In the genomic region with DNA sequence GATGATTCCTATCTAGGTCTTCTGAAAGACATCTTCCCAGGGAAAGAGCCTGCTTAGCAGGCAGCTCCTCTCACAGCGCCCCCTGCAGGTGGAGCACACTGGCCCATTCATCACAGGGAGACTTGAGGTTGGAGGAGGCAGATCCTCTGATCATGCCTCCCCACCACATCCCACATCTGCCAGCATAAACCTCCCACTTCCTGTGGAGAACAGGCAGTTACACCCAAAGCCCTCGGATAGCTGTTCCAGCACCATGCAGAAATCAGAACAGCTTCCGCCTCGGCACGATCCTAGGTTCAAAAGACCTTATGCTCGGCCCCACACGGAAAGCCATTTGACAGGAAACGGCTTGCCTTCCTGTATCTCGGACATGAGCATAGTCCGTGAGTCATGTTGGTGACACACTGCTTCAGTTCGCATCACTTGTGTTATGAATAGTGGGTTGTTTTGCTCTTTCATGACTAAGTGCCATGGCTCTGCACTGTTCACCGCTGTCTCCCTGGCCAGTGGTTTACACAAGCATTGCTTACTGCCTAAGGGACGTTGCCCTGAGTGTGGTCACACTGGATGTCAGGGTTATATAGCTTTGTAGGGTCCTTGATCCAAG, we compare ENCODE assay signal across 9 mouse cellular contexts.
DNase-seq lines count a peak whose midpoint lies in the region; ATAC-seq and TF ChIP-seq lines count a peak whose summit lies in the region.
"Had no signal": no experiment of that assay in that cellular context is flagged by ENCODE, and none has a peak within 500 bp of the region (broad histone marks: within the 10 kb centered on the region; RNA-seq: fewer than 3 reads in every experiment).

No protein-coding gene starts in this region.

- no peak for ATAC-seq in erythroid progenitor cell, adult 5-6 weeks (replicated peaks; ENCODE audit: low FRiP score, poor library complexity, severe bottlenecking)
- no peak for ATAC-seq in midbrain, embryonic 16.5 days

- DNase-seq in gastrocnemius, adult 2 months = no peak
- DNase-seq in gastrocnemius, postnatal 4 days (ENCODE audit: low spot score in 2 of 2) = no peak
- DNase-seq in testis, postnatal 14 days (ENCODE audit: low spot score) = no peak
- DNase-seq in heart, postnatal 4 days = peak; percentile 42
- peak; percentile 5 to 6 for DNase-seq in thymus, postnatal 36 days

- no peaks in the 10 kb centered on the region for H3K27me3 ChIP-seq in testis, adult 2 months (ENCODE audit: control insufficient read depth, insufficient read depth, low read length)
- H3K27me3 ChIP-seq in midbrain, embryonic 16.5 days (ENCODE audit: control insufficient read depth, insufficient read depth, low read depth, low read length) = no peaks in the 10 kb centered on the region

- 89% methylated on average over 13 of the region's 13 CpGs for WGBS in midbrain, embryonic 16.5 days

- no peak overlapping the region for H3K4me3 ChIP-seq in gastrocnemius, adult 2 months
- no peak overlapping the region for H3K4me3 ChIP-seq in testis, adult 2 months (ENCODE audit: control insufficient read depth, low read depth, low read length)
- H3K4me3 ChIP-seq in midbrain, embryonic 16.5 days (ENCODE audit: low read depth, low read length) = no peak overlapping the region

- no peaks in the 10 kb centered on the region for H3K36me3 ChIP-seq in testis, adult 2 months (ENCODE audit: control insufficient read depth, insufficient read depth, low read length)
- peaks cover 3% of the 10 kb centered on the region; the same call in 1 of the 2 replicates for H3K36me3 ChIP-seq in midbrain, embryonic 16.5 days (ENCODE audit: control insufficient read depth, insufficient read depth, low read length)
- H3K36me3 ChIP-seq: G1E had no signal

- no peaks in the 10 kb centered on the region for H3K4me1 ChIP-seq in testis, adult 2 months (ENCODE audit: control insufficient read depth, insufficient read depth, low read length)
- peaks cover 3% of the 10 kb centered on the region for H3K4me1 ChIP-seq in midbrain, embryonic 16.5 days (ENCODE audit: control insufficient read depth, insufficient read depth, low read length)

- no peak overlapping the region for H3K9ac ChIP-seq in midbrain, embryonic 16.5 days (ENCODE audit: low read depth, low read length)

- no peaks in the 10 kb centered on the region for H3K9me3 ChIP-seq in midbrain, embryonic 16.5 days (replicated peaks; ENCODE audit: control insufficient read depth, low read length, poor library complexity, severe bottlenecking)

- TF ChIP-seq POLR2A in testis, adult 2 months (IDR thresholded peaks at IDR 0.05; ENCODE audit: control insufficient read depth, low read depth, low read length) = no peak

- H3K27ac ChIP-seq in gastrocnemius, adult 2 months = no peak overlapping the region
- no peak overlapping the region for H3K27ac ChIP-seq in testis, adult 2 months (ENCODE audit: control insufficient read depth, insufficient read depth, low read depth, low read length)
- no peak overlapping the region for H3K27ac ChIP-seq in midbrain, embryonic 16.5 days (ENCODE audit: low read length)

- no peak overlapping the region for H3K4me2 ChIP-seq in midbrain, embryonic 16.5 days (ENCODE audit: low read length)

- TF ChIP-seq CTCF in gastrocnemius, adult 2 months (IDR thresholded peaks at IDR 0.05) = peak; percentile 43
- TF ChIP-seq CTCF in testis, adult 2 months (IDR thresholded peaks at IDR 0.05; ENCODE audit: control insufficient read depth, insufficient read depth, insufficient replicate concordance, low read depth, low read length) = peak; percentile 55; the same call in 1 of the 2 replicates

- intact Hi-C loops in gastrocnemius, adult 2 months (cut with DNase I) = no loop called here

Comparison
In these comparisons a context has a peak if more than half of its experiments do, and no peak if none do; other contexts are left out.
1. DNase-seq: peak in heart, postnatal 4 days (single experiment) and thymus, postnatal 36 days (2 of 2); none in gastrocnemius, adult 2 months (single experiment), gastrocnemius, postnatal 4 days (0 of 2) and testis, postnatal 14 days (single experiment).